Mouse (Mus musculus): ENCODE results near the gene Spata2. TPM values are rescaled to one million over a fixed set of nuclear protein-coding genes. Genes with fewer than 3 reads are reported as not detected.

The Spata2 gene
- polyA plus RNA-seq (2015; fragmentation: Nextera tagmentation; extraction: Ambion mirVana) = 14.2 and 15.4 TPM in 2 replicates

GRCm38 (mm10) chr2:167492713-167493636, at the start of gene Spata2:
Gene Spata2 (minus strand): TSS chr2:167492887.
- Histone ChIP-seq H3K4me3 (ENCODE audit: low read length) (peak within 1 kb of the TSS; percentile 99), H3K4me2 (ENCODE audit: low read depth, low read length) (peak within 1 kb of the TSS; percentile 95), H3K4me1 (ENCODE audit: control insufficient read depth, insufficient read depth, low read length) (peaks cover 27% of the 10 kb centered on the region), H3K9me3 (ENCODE audit: control insufficient read depth, low read length) (no peaks in the 10 kb centered on the region), H3K27me3 (replicated peaks; ENCODE audit: control insufficient read depth, insufficient read depth, low read length) (no peaks in the 10 kb centered on the region), H3K27ac (ENCODE audit: low read length) (peak within 1 kb of the TSS; percentile 96), H3K9ac (ENCODE audit: low read depth, low read length) (peak within 1 kb of the TSS; percentile 92), H3K36me3 (ENCODE audit: control insufficient read depth, insufficient read depth, low read length) (no peaks in the 10 kb centered on the region)
- peak; percentile 95 for ATAC-seq
- 2% methylated on average over 63 of the region's 63 CpGs for WGBS

DNA sequence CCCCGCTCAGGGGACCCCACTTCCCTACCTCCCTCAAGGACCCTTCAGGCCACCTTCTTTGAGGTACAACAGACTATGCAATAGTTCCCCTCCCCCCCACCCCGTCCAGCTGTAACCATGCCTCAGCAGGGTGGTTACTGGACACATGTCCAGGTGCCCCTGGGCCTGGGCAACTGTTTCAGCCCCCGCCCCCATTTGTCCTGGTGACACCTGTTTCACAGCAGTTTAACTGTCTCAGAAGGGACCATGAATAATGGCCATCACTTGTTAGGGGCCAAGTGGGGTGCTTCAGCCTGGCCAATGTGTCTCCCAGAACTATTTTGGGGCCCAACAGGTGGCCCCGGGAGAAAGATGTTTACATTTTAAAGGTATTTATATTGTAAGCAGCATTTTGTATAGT, 49.7 kb upstream of the Spata2 start:
- peak overlapping the region; percentile 97; the same call in 1 of the 2 replicates for H3K27ac ChIP-seq (ENCODE audit: low read length)
- ATAC-seq = no peak
- no peaks in the 10 kb centered on the region for H3K9me3 ChIP-seq (ENCODE audit: control insufficient read depth, low read length)
- no peak overlapping the region for H3K4me3 ChIP-seq (ENCODE audit: low read length)
- no peaks in the 10 kb centered on the region for H3K36me3 ChIP-seq (ENCODE audit: control insufficient read depth, insufficient read depth, low read length)
- WGBS = 66% methylated on average over 4 of the region's 4 CpGs
- no peak overlapping the region for H3K9ac ChIP-seq (ENCODE audit: low read depth, low read length)
- H3K4me2 ChIP-seq (ENCODE audit: low read depth, low read length) = no peak overlapping the region
- no peaks in the 10 kb centered on the region for H3K27me3 ChIP-seq (replicated peaks; ENCODE audit: control insufficient read depth, insufficient read depth, low read length)
- H3K4me1 ChIP-seq (ENCODE audit: control insufficient read depth, insufficient read depth, low read length) = peaks cover 44% of the 10 kb centered on the region

- WGBS = 79% methylated on average over 12 of the region's 12 CpGs
- ATAC-seq = no peak
- H3K4me3 ChIP-seq (ENCODE audit: low read length) = peak overlapping the region; percentile 61; the same call in 1 of the 2 replicates
These were observed 49.1 kb upstream of the Spata2 start for GRCm38 (mm10) chr2:167541761-167542160.

GRCm38 (mm10) chr2:167541324-167541723, 48.6 kb upstream of the Spata2 start:
- H3K4me2 ChIP-seq (ENCODE audit: low read depth, low read length) = peak overlapping the region; percentile 95
- 30% methylated on average over 6 of the region's 6 CpGs for WGBS
- H3K9me3 ChIP-seq (ENCODE audit: control insufficient read depth, low read length) = no peaks in the 10 kb centered on the region
- peaks cover 44% of the 10 kb centered on the region for H3K4me1 ChIP-seq (ENCODE audit: control insufficient read depth, insufficient read depth, low read length)
- 0 out of 2 replicates have a peak, but pooled peaks cover 2% of the 10 kb centered on the region for H3K27me3 ChIP-seq (replicated peaks; ENCODE audit: control insufficient read depth, insufficient read depth, low read length)
- peak overlapping the region; percentile 61 for H3K4me3 ChIP-seq (ENCODE audit: low read length)
- H3K36me3 ChIP-seq (ENCODE audit: control insufficient read depth, insufficient read depth, low read length) = no peaks in the 10 kb centered on the region
- H3K9ac ChIP-seq (ENCODE audit: low read depth, low read length) = peak overlapping the region; percentile 82
- H3K27ac ChIP-seq (ENCODE audit: low read length) = peak overlapping the region; percentile 46
- ATAC-seq = no peak

More at GRCm38 (mm10) chr2:167541761-167542160, 49.1 kb upstream of the Spata2 start:
- peak overlapping the region; percentile 95 for H3K4me2 ChIP-seq (ENCODE audit: low read depth, low read length)
- H3K36me3 ChIP-seq (ENCODE audit: control insufficient read depth, insufficient read depth, low read length) = no peaks in the 10 kb centered on the region
- no peaks in the 10 kb centered on the region for H3K9me3 ChIP-seq (ENCODE audit: control insufficient read depth, low read length)
- H3K27me3 ChIP-seq (replicated peaks; ENCODE audit: control insufficient read depth, insufficient read depth, low read length) = 0 out of 2 replicates have a peak, but pooled peaks cover 2% of the 10 kb centered on the region
- H3K4me1 ChIP-seq (ENCODE audit: control insufficient read depth, insufficient read depth, low read length) = peaks cover 44% of the 10 kb centered on the region
- peak overlapping the region; percentile 82 for H3K9ac ChIP-seq (ENCODE audit: low read depth, low read length)
- peak overlapping the region; percentile 46 for H3K27ac ChIP-seq (ENCODE audit: low read length)

- Histone ChIP-seq H3K36me3 (ENCODE audit: control insufficient read depth, insufficient read depth, low read length) (no peaks in the 10 kb centered on the region), H3K9ac (ENCODE audit: low read depth, low read length) (peak overlapping the region; percentile 82), H3K4me3 (ENCODE audit: low read length) (peak overlapping the region; percentile 61), H3K9me3 (ENCODE audit: control insufficient read depth, low read length) (no peaks in the 10 kb centered on the region), H3K27me3 (replicated peaks; ENCODE audit: control insufficient read depth, insufficient read depth, low read length) (0 out of 2 replicates have a peak, but pooled peaks cover 2% of the 10 kb centered on the region), H3K4me2 (ENCODE audit: low read depth, low read length) (peak overlapping the region; percentile 95), H3K4me1 (ENCODE audit: control insufficient read depth, insufficient read depth, low read length) (peaks cover 44% of the 10 kb centered on the region), H3K27ac (ENCODE audit: low read length) (peak overlapping the region; percentile 46; the same call in 1 of the 2 replicates)
- WGBS = 47% methylated on average over 12 of the region's 12 CpGs
- ATAC-seq = no peak
These were observed 47.9 kb upstream of the Spata2 start for GRCm38 (mm10) chr2:167540477-167541110.

- ATAC-seq = no peak
- peak overlapping the region; percentile 61 for H3K4me3 ChIP-seq (ENCODE audit: low read length)
- no peaks in the 10 kb centered on the region for H3K9me3 ChIP-seq (ENCODE audit: control insufficient read depth, low read length)
- no peaks in the 10 kb centered on the region for H3K36me3 ChIP-seq (ENCODE audit: control insufficient read depth, insufficient read depth, low read length)
- H3K4me1 ChIP-seq (ENCODE audit: control insufficient read depth, insufficient read depth, low read length) = peaks cover 44% of the 10 kb centered on the region
- H3K27me3 ChIP-seq (replicated peaks; ENCODE audit: control insufficient read depth, insufficient read depth, low read length) = 0 out of 2 replicates have a peak, but pooled peaks cover 2% of the 10 kb centered on the region
- H3K4me2 ChIP-seq (ENCODE audit: low read depth, low read length) = peak overlapping the region; percentile 95
- H3K27ac ChIP-seq (ENCODE audit: low read length) = peak overlapping the region; percentile 17; the same call in 1 of the 2 replicates
- H3K9ac ChIP-seq (ENCODE audit: low read depth, low read length) = peak overlapping the region; percentile 82
- 43% methylated on average over 14 of the region's 14 CpGs for WGBS
These were observed 47.1 kb upstream of the Spata2 start for GRCm38 (mm10) chr2:167539536-167540476.

DNA sequence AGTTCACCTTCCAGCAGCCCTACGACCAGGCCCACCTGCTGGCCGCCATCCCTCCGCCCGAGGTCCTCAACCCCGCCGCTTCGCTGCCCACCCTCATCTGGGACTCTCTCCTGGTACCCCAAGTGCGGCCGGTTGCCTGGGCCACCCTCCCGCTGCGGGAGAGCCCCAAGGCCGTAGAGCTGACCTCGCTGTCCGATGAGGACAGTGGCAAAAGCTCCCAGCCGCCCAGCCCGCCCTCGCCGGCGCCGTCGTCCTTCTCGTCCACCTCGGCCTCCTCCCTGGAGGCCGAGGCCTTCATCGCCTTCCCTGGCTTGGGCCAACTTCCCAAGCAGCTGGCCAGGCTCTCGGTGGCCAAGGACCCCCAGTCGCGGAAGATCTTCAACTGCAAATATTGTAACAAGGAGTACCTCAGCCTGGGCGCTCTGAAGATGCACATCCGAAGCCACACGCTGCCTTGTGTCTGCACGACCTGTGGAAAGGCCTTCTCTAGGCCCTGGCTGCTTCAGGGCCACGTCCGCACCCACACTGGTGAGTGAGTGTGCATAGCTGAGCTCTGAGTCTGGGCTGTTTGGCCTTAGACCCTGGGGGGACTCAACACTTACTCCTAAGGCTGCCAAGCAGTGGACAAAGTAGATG, 46.1 kb upstream of the Spata2 start:
- peak overlapping the region; percentile 95 for H3K4me2 ChIP-seq (ENCODE audit: low read depth, low read length)
- H3K27me3 ChIP-seq (replicated peaks; ENCODE audit: control insufficient read depth, insufficient read depth, low read length) = 0 out of 2 replicates have a peak, but pooled peaks cover 2% of the 10 kb centered on the region
- peak overlapping the region; percentile 47; the same call in 1 of the 2 replicates for H3K27ac ChIP-seq (ENCODE audit: low read length)
- no peaks in the 10 kb centered on the region for H3K36me3 ChIP-seq (ENCODE audit: control insufficient read depth, insufficient read depth, low read length)
- H3K9ac ChIP-seq (ENCODE audit: low read depth, low read length) = peak overlapping the region; percentile 82
- H3K4me1 ChIP-seq (ENCODE audit: control insufficient read depth, insufficient read depth, low read length) = peaks cover 36% of the 10 kb centered on the region
- peak overlapping the region; percentile 61 for H3K4me3 ChIP-seq (ENCODE audit: low read length)
- H3K9me3 ChIP-seq (ENCODE audit: control insufficient read depth, low read length) = no peaks in the 10 kb centered on the region
- ATAC-seq = no peak
- 42% methylated on average over 34 of the region's 34 CpGs for WGBS

All from intestine, embryonic 16.5 days (tissue).